Mouse (Mus musculus) adrenal gland, adult 2 months (tissue): ENCODE data around the gene Gnl2. TPM values are rescaled to one million over a fixed set of nuclear protein-coding genes. Genes with fewer than 3 reads are reported as not detected.

Experiments used
- DNase-seq: peaks from one replicate; pipeline ENCODE4 v3.0.0; 2021
- polyA plus RNA-seq: library from polyadenylated mRNA; depleted of rRNA; stranded (reverse); fragments of >200 nt; gene quantifications from 2 replicates; pipeline ENCODE4 v1.2.3, GENCODE M21; 2012
- total RNA-seq, 2 experiments: library from RNA; stranded (reverse); gene quantifications; 2 replicates each; pipeline ENCODE4 v1.2.3; 2021

The Gnl2 gene
- total and polyA plus RNA-seq, 3 experiments, result 7.2 to 59.6 (median 41.5) TPM

GRCm38 (mm10) chr4:125002978-125003377, 13.4 kb upstream of the Gnl2 start:
- DNase-seq, result no peak

- DNase-seq, result no peak
These were observed 11.5 kb upstream of the Gnl2 start for GRCm38 (mm10) chr4:125004886-125005285.

GRCm38 (mm10) chr4:125007460-125007859, 8.9 kb upstream of the Gnl2 start:
- no peak for DNase-seq

- no peak for DNase-seq
These were observed 8.2 kb upstream of the Gnl2 start for GRCm38 (mm10) chr4:125008220-125008619.

- DNase-seq, result no peak
These were observed 7.7 kb upstream of the Gnl2 start for GRCm38 (mm10) chr4:125008712-125009111.

GRCm38 (mm10) chr4:125017431-125017830, 1.0 kb downstream of the Gnl2 start:
- peak; percentile 85 for DNase-seq

GRCm38 (mm10) chr4:125020780-125021538, 4.6 kb downstream of the Gnl2 start:
- DNase-seq, result no peak

GRCm38 (mm10) chr4:125029891-125030614, 13.7 kb downstream of the Gnl2 start:
- DNase-seq, result peak; percentile 96

GRCm38 (mm10) chr4:125034341-125034740, 18.0 kb downstream of the Gnl2 start:
- peak; percentile 26 for DNase-seq

- no peak for DNase-seq
These were observed 28.1 kb downstream of the Gnl2 start for GRCm38 (mm10) chr4:125044454-125044853.

- DNase-seq, result no peak
These were observed 39.0 kb downstream of the Gnl2 start for GRCm38 (mm10) chr4:125055385-125055784.

- no peak for DNase-seq
These were observed 40.1 kb downstream of the Gnl2 start for GRCm38 (mm10) chr4:125056476-125056875.

GRCm38 (mm10) chr4:125057273-125057672, 40.9 kb downstream of the Gnl2 start:
- DNase-seq, result no peak

GRCm38 (mm10) chr4:125058033-125058432, 41.6 kb downstream of the Gnl2 start:
- DNase-seq, result no peak

- peak; percentile 66 for DNase-seq
These were observed 42.6 kb downstream of the Gnl2 start for GRCm38 (mm10) chr4:125059025-125059424.

GRCm38 (mm10) chr4:125063829-125064228, 47.4 kb downstream of the Gnl2 start:
- DNase-seq, result no peak

- DNase-seq, result peak; percentile 77
These were observed 49.3 kb downstream of the Gnl2 start, which contains the start of gene Dnali1 for GRCm38 (mm10) chr4:125065517-125066307. TSS of gene Dnali1 (minus strand) at chr4:125065703.

- peak; percentile 96 for DNase-seq
These were observed 50.3 kb downstream of the Gnl2 start, which contains the start of gene Snip1 for GRCm38 (mm10) chr4:125066490-125067370. TSS of gene Snip1 (plus strand) at chr4:125066672.

GRCm38 (mm10) chr4:125077700-125078099, 61.3 kb downstream of the Gnl2 start:
- DNase-seq, result no peak

- DNase-seq, result no peak
These were observed 62.3 kb downstream of the Gnl2 start for GRCm38 (mm10) chr4:125078698-125079097.
